Mouse (Mus musculus) small intestine, adult 10 weeks (tissue): ENCODE measurements around the gene Asl. TPM values are rescaled to one million over a fixed set of nuclear protein-coding genes. Genes with fewer than 3 reads are reported as not detected.

Source experiments
- polyA plus RNA-seq: library from polyadenylated mRNA; stranded (reverse); fragments of 350-450 nt; fragmentation: Illumina TruSeq; extraction: RNeasy Lipid Tissue Mini Kit (QIAGEN cat#74804); gene quantifications from one replicate; pipeline ENCODE4 v1.2.3, GENCODE M21; 2014; ENCODE audit warnings: low replicate concordance

The Asl gene
- 2.0 TPM for polyA plus RNA-seq

GRCm38 (mm10) chr5:130029142-130029897 lies at the start of gene Asl, which contains the start of gene Crcp:
Gene Asl (minus strand): TSS chr5:130029247.
Gene Crcp (plus strand): TSS chr5:130029290.

GRCm38 (mm10) chr5:130073026-130073425 lies 44.0 kb upstream of the Asl start, which contains the start of gene Tpst1:
Gene Tpst1 (plus strand): TSS chr5:130073326.

GRCm38 (mm10) chr5:130002301-130003146 lies 26.5 kb downstream of the Asl start, which contains the start of gene Gusb:
Gene Gusb (minus strand): TSS chr5:130003049.

Other genes starting within 250 kb of the Asl start
- 1.3 TPM for gene Psph, start 241.8 kb downstream of the Asl start, polyA plus RNA-seq
- gene Sumf2, start 182.3 kb downstream of the Asl start, polyA plus RNA-seq = 0.71 TPM
- 598 TPM for gene Chchd2, start 141.8 kb downstream of the Asl start, polyA plus RNA-seq
- 0.52 TPM for gene Zbed5, start 133.5 kb downstream of the Asl start, polyA plus RNA-seq
- 0.30 TPM for gene Phkg1, start 130.7 kb downstream of the Asl start, polyA plus RNA-seq
- gene Nupr1l, start 120.7 kb downstream of the Asl start, polyA plus RNA-seq = not detected
- gene Vkorc1l1, start 87.3 kb downstream of the Asl start, polyA plus RNA-seq = 70.7 TPM
- gene Gusb, start 26.2 kb downstream of the Asl start, polyA plus RNA-seq = 9.5 TPM
- 8.9 TPM for gene Crcp, start within 50 bp of the Asl start, polyA plus RNA-seq
- gene Tpst1, start 44.1 kb upstream of the Asl start, polyA plus RNA-seq = 6.3 TPM
- gene Kctd7, start 115.6 kb upstream of the Asl start, polyA plus RNA-seq = 0.33 TPM
- 19.2 TPM for gene Rabgef1, start 142.6 kb upstream of the Asl start, polyA plus RNA-seq
- gene Tmem248, start 187.8 kb upstream of the Asl start, polyA plus RNA-seq = 21.0 TPM
- 101 TPM for gene Sbds, start 226.3 kb upstream of the Asl start, polyA plus RNA-seq
- 1.1 TPM for gene Tyw1, start 226.4 kb upstream of the Asl start, polyA plus RNA-seq